Mouse (Mus musculus): Measurements from ENCODE around the gene Bcl2l15. TPM values are rescaled to one million over a fixed set of nuclear protein-coding genes. Genes with fewer than 3 reads are reported as not detected.
"Not testable (repeated sequence)": the region's sequence is repeated elsewhere in the genome, so short reads cannot be mapped to it uniquely, and the experiment has no call there.

The Bcl2l15 gene
- total RNA-seq, 2 experiments from 2014 or later = 0.32 TPM; not detected in 1

DNA sequence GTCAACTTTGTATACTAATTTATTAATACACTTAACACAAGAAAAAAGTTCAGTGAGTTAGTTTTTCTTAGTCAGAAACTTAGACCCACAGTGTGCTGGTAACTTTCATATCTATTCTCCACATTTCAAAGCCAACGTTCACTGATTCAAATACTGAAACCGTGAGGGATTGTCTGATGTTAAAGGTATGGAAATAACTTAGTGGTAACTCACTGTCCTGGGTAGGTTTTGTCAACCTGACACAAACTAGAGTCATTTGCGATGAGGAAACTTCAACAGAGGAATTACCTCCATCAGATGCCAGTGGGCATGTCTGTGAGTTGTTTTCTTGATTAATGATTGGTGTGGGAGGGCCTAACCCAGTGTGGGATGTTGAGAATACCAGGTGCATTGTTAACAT is 3.4 kb upstream of the Bcl2l15 start:
- DNase-seq = no peak
- intact Hi-C loops (cut with DNase I) = no loop called here

- not testable (repeated sequence) for DNase-seq
- intact Hi-C loops (cut with DNase I) = loop anchor here (5.0 kb wide), 1 partner anchor 57 kb away; no protein-coding TSS in a partner anchor
Measured at GRCm38 (mm10) chr3:103830681-103831080, 1.7 kb upstream of the Bcl2l15 start.

- DNase-seq = no peak
- intact Hi-C loops (cut with DNase I) = loop anchor here (5.0 kb wide), 1 partner anchor 56 kb away; no protein-coding TSS in a partner anchor
Measured at GRCm38 (mm10) chr3:103831146-103831545, 1.3 kb upstream of the Bcl2l15 start.

DNA sequence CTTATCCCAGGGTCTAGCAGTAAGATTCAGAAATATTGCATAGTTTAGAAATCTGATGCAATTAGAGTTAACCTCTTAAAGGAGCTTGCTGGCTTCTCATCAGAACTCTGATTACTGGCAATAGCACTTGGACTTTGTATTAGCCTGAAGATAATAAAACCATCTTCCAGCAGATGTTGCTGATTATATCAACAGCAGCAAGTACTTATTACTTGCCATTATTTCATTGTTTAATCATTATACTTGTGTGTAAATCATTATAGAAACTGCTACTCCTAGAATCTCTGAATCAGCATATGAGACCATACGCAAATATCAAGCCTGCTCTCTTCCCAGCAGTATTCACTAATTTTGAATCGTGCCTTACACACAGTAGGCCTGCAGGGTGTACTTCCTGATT is 1.6 kb downstream of the Bcl2l15 start:
- intact Hi-C loops (cut with DNase I) = loop anchor here (5.0 kb wide), 1 partner anchor 53 kb away; no protein-coding TSS in a partner anchor
- DNase-seq = no peak

DNA sequence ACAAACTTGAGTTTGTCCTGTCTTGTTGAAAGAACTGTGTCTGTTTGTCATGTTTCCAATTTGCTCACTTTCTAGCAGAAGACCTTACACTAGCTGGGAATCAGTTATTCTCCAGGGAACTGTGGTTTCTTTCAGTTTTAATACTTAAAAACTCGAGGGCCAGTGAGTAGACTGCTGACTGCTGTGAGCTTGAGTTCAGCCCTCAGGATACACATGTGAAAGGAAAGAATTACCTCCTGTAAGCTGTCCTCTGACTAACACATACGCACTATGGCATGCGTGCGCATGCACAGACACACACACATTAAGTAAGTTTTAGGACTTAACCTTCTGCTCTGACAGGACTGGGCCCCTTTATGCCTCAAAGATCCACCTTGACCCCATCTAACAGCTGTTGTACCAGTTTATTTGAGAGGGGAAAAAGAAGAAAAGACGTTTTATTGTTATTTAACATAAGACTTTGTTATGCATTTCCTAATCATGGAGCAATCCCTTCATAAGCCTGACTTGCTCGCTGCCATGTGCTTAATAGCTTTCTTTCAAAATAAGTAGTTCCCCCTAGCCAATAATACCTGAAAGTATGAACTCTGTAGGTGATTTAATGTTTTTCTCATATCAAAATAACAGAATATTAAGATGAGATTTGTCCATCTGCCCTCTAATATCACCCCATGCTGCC is 3.0 kb downstream of the Bcl2l15 start:
- DNase-seq = no peak
- intact Hi-C loops (cut with DNase I) = no loop called here

DNA sequence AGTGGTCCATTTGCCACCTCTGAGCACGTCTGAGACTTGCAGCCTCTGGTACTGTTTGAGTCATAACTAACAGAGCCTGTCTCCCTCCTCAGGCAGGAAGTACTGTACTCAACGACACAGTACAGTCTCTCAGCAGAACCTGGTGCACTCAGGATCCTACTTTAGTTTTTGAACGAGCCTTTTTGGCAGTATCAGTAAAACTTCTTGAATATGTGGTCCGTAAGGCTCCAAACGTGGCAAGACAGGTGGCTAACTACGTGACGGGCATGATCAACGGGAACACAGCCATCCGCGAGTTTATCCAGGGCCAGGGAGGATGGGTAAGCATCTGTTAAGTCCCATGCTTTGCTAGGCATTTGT is 3.5 kb downstream of the Bcl2l15 start:
- no peak for DNase-seq
- intact Hi-C loops (cut with DNase I) = no loop called here

GRCm38 (mm10) chr3:103836453-103836852 is 4.1 kb downstream of the Bcl2l15 start:
- intact Hi-C loops (cut with DNase I) = no loop called here
- no peak for DNase-seq

DNA sequence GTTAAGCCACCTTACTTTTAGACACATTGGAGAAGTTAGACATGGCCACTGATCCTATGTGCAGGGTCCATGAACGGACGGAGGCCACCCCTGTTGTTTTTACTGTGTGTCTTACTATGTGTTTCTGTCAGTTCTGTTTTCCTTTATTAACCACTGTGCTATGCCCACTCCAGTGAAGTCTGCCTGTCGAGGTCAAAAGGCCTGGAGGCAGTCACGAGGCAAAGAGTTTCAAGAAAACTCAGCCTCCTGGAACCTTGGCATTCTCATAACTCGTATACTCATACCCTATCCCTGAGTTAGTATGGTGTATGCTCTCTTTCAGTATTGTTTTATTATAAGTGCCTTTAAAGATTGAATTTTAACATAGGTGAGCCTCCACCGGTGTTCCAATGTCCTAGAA is 7.3 kb downstream of the Bcl2l15 start:
- DNase-seq = no peak
- intact Hi-C loops (cut with DNase I) = no loop called here

- intact Hi-C loops (cut with DNase I); DNase-seq: not testable (repeated sequence)
Measured at GRCm38 (mm10) chr3:103840195-103840594, 7.8 kb downstream of the Bcl2l15 start.

DNA sequence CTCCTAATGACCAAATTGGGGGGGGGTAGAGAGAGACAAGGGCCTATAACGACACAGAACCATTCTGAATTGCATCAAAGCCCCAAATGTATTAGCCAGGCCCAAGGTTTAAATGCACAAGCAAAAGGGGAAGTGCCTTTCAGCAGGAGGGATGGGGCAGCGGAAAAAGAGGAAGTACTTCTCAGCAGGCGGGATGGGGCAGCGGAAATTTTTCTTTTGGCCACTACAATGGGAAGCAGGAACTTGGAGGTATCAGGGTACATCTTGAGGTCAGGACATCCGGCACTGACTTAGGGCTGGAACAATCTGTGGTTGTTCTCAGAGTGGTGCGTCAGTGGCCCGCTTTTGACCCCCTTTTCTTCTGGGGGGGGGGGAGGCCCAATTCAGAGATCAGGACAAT is 8.5 kb downstream of the Bcl2l15 start:
- intact Hi-C loops (cut with DNase I); DNase-seq: not testable (repeated sequence)

GRCm38 (mm10) chr3:103850644-103851363 is 18.4 kb downstream of the Bcl2l15 start:
- no peak for DNase-seq
- intact Hi-C loops (cut with DNase I) = no loop called here

GRCm38 (mm10) chr3:103851481-103851880 is 19.1 kb downstream of the Bcl2l15 start:
- intact Hi-C loops (cut with DNase I) = no loop called here
- no peak for DNase-seq

DNA sequence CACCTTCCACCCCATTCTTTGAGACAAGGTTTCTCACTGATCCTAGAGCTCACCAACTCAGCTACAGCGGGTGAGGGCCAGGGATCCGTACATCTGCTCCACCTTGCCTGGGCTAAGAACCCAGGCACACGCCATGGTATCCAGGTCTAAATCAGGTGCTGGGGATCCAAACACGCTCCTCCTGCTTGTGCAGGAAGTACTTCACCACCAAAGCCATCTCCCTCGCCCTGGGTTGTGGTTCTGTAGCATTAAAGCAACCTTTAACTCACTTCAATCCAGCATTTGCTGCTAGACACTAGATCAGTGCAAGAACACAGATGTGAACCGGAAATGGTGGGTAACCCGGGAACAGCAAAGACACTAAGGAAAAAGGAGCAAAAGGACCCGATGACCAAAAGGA is 19.5 kb downstream of the Bcl2l15 start:
- intact Hi-C loops (cut with DNase I) = loop anchor here (2.0 kb wide), 1 partner anchor 37 kb away; no protein-coding TSS in a partner anchor
- DNase-seq = no peak

DNA sequence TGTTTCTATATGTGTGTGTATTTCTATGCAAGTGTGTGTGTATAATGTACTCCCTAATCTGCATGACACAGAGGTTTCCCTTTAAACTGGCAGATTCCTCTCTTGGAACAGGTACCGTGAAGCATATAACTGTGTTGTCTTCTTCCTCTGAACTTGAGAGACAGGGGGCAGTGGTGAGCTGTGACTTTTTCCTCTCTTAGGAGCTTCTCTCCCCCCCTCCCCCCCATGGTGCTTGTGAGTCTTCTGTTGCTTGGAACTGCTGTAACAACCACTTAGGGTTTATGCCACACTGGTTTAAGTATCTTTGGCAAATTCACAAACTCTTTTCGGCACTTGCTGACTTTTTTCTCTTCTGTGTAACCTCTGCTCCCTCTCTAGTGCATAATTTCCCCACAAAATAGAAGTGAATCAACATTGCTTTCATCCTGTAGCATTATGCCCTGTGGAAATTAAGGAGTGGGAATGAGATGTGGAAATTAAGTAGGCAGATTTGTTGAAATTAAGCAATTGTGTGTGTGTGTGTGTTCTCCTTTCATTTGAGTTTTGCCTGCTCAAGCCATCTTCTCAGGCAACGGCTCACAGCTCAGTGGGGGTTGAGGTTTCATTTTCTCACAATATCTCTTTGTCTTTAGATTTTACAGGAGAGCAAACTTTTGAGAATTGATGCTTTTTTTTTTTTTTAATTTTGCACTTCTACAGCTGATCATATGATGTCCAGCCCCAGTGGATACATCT is 20.3 kb downstream of the Bcl2l15 start:
- peak; percentile 51 to 64 for DNase-seq
- intact Hi-C loops (cut with DNase I) = loop anchor here (2.0 kb wide), 1 partner anchor 36 kb away; no protein-coding TSS in a partner anchor

GRCm38 (mm10) chr3:103853804-103854203 is 21.4 kb downstream of the Bcl2l15 start:
- DNase-seq = no peak
- intact Hi-C loops (cut with DNase I) = loop anchor here (2.0 kb wide), 1 partner anchor 35 kb away; no protein-coding TSS in a partner anchor

GRCm38 (mm10) chr3:103857036-103857805 is 24.8 kb downstream of the Bcl2l15 start:
- intact Hi-C loops (cut with DNase I) = no loop called here
- DNase-seq = no peak

DNA sequence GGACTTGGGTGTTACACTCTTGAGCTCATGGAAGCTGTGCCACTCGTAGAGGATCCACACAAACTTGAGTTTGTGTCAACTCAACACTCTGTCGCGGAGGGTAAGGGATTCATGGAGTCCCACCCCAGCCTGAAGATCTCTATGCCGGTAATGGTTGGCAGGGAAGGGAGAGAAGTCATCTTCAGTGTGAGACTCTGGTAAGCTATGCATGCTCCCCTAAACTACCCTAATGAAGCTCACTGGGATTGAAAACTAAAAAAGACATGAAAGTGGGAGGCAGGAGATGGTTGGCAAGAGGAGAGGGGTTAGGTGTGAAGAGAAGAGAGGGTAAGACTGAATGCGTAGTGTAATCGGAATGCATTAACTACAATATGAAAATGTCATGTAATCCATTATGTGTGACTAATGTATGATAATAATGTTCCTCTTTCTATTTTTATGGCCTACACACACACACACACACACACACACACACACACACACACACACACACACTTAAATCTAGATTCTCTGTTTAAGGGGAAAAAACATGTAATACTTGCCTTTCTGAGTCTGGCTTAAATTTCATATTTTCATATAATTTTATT is 25.7 kb downstream of the Bcl2l15 start:
- intact Hi-C loops (cut with DNase I) = no loop called here
- no peak for DNase-seq

GRCm38 (mm10) chr3:103858881-103859801 is 26.7 kb downstream of the Bcl2l15 start, which contains the start of gene Ptpn22:
Gene Ptpn22, plus strand, starts transcription at chr3:103859795.
- intact Hi-C loops (cut with DNase I) = no loop called here
- peak; percentile 13 to 15 for DNase-seq

DNA sequence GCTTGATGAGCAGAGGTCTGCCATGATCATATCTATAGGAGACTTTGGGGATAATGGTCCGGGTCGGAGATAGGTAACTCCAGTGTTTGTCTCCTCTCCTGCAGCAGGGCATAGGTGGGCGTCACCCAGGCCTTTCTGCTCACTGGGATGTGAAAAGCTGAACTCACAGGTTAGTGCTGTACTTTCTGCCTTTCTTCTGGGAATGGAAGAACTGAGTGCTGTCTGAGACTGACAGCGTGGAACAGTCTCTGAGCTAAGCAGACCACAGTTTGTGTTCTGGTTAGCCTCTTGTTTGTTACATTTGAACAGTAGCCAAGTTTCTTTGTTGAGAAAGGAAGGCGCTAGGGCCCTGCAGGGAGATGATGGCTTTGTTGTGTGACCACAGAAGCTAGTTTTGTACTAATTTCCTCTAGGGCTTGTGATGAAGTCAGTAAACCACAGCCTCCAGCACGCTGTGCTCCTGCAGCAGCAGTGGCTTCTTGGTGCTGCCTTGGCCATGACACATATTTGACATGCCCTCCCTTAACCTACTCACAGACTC is 27.5 kb downstream of the Bcl2l15 start:
- peak; percentile 38 to 39 for DNase-seq
- intact Hi-C loops (cut with DNase I) = no loop called here
